Mouse (Mus musculus) left cerebral cortex, adult 11 months (tissue): ENCODE measurements around the gene Bphl.
"Not testable (repeated sequence)": the region's sequence is repeated elsewhere in the genome, so short reads cannot be mapped to it uniquely, and the experiment has no call there.

ENCODE experiments used
- DNase-seq: peaks from one replicate; pipeline ENCODE4 v3.0.0; 2022; ENCODE audit warnings: low spot score

Bphl gene

GRCm38 (mm10) chr13:34088201-34088649, 50.8 kb downstream of the Bphl start:
- not testable (repeated sequence) for DNase-seq

- DNase-seq: no peak
These were observed 51.5 kb downstream of the Bphl start for GRCm38 (mm10) chr13:34088871-34089288.

- DNase-seq: no peak
These were observed 52.0 kb downstream of the Bphl start for GRCm38 (mm10) chr13:34089358-34089757.

- DNase-seq: peak; percentile 86
These were observed 58.4 kb downstream of the Bphl start for GRCm38 (mm10) chr13:34095542-34096435.

- DNase-seq: no peak
These were observed 59.1 kb downstream of the Bphl start for GRCm38 (mm10) chr13:34096455-34096854.

GRCm38 (mm10) chr13:34097086-34097485, 59.7 kb downstream of the Bphl start:
- no peak for DNase-seq

- DNase-seq: no peak
These were observed 63.3 kb downstream of the Bphl start for GRCm38 (mm10) chr13:34100733-34101132.

- DNase-seq: no peak
These were observed 63.9 kb downstream of the Bphl start for GRCm38 (mm10) chr13:34101247-34101646.

- DNase-seq: no peak
These were observed 64.5 kb downstream of the Bphl start for GRCm38 (mm10) chr13:34101908-34102307.

GRCm38 (mm10) chr13:34105364-34105763, 68.0 kb downstream of the Bphl start:
- no peak for DNase-seq

- no peak for DNase-seq
These were observed 68.9 kb downstream of the Bphl start for GRCm38 (mm10) chr13:34106256-34106655.

- DNase-seq: no peak
These were observed 69.6 kb downstream of the Bphl start for GRCm38 (mm10) chr13:34106999-34107398.

GRCm38 (mm10) chr13:34109035-34109676, 71.8 kb downstream of the Bphl start:
- no peak for DNase-seq

GRCm38 (mm10) chr13:34109677-34110058, 72.3 kb downstream of the Bphl start:
- DNase-seq: no peak

- no peak for DNase-seq
These were observed 73.6 kb downstream of the Bphl start for GRCm38 (mm10) chr13:34111019-34111418.

GRCm38 (mm10) chr13:34111878-34112277, 74.5 kb downstream of the Bphl start:
- DNase-seq: no peak

GRCm38 (mm10) chr13:34112369-34113081, 75.1 kb downstream of the Bphl start:
- no peak for DNase-seq

- no peak for DNase-seq
These were observed 75.7 kb downstream of the Bphl start for GRCm38 (mm10) chr13:34113086-34113485.

- no peak for DNase-seq
These were observed 77.3 kb downstream of the Bphl start for GRCm38 (mm10) chr13:34114654-34115053.

GRCm38 (mm10) chr13:34116508-34116907, 79.1 kb downstream of the Bphl start:
- DNase-seq: no peak

GRCm38 (mm10) chr13:34118816-34119215, 81.4 kb downstream of the Bphl start:
- DNase-seq: no peak

GRCm38 (mm10) chr13:34119406-34119805, 82.0 kb downstream of the Bphl start:
- no peak for DNase-seq

GRCm38 (mm10) chr13:34120536-34120935, 83.1 kb downstream of the Bphl start:
- no peak for DNase-seq
